Mouse (Mus musculus) neural tube, embryonic 14.5 days (tissue): ENCODE measurements around the gene Frrs1l. TPM values are rescaled to one million over a fixed set of nuclear protein-coding genes. Genes with fewer than 3 reads are reported as not detected.

Experiments
- ATAC-seq: fragments of 200-750 bp; cut with Nextera tagmentation; 2 replicates; pipeline ENCODE4 v1.8.0; 2017; ENCODE audit warnings: low read depth, mild to moderate bottlenecking, moderate TSS enrichment, moderate library complexity
- H3K27ac ChIP-seq: fragments of 300-500 bp; sonication (generic); 2 replicates; pipeline ENCODE4 v1.5.1; 2014; ENCODE audit warnings: low read depth, mild to moderate bottlenecking, control low read depth, low read length, moderate library complexity, mixed read lengths
- H3K27me3 ChIP-seq: fragments of 300-500 bp; sonication (generic); 2 replicates; pipeline ENCODE4 v1.6.1; 2014; ENCODE audit warnings: low read length; ENCODE audit not compliant: control insufficient read depth, insufficient read depth
- H3K36me3 ChIP-seq: fragments of 300-500 bp; sonication (generic); 2 replicates; pipeline ENCODE4 v1.6.1; 2014; ENCODE audit warnings: low read length, mixed read lengths; ENCODE audit not compliant: control insufficient read depth, insufficient read depth
- H3K4me1 ChIP-seq: fragments of 300-500 bp; sonication (generic); 2 replicates; pipeline ENCODE4 v1.6.1; 2014; ENCODE audit warnings: low read length; ENCODE audit not compliant: control insufficient read depth, insufficient read depth
- H3K4me2 ChIP-seq: fragments of 300-500 bp; sonication (generic); 2 replicates; pipeline ENCODE4 v1.6.1; 2014; ENCODE audit warnings: mild to moderate bottlenecking, low read depth, low read length, control low read depth
- H3K4me3 ChIP-seq: fragments of 300-500 bp; sonication (generic); 2 replicates; pipeline ENCODE4 v1.5.1; 2014; ENCODE audit warnings: low read depth, low read length, control low read depth, mixed read lengths
- H3K9ac ChIP-seq: fragments of 300-500 bp; sonication (generic); replicated peaks from 2 replicates; pipeline ENCODE4 v1.6.1; 2014; ENCODE audit warnings: low read depth, mild to moderate bottlenecking, control low read depth, low read length, mixed read lengths
- H3K9me3 ChIP-seq: fragments of 300-500 bp; sonication (generic); 2 replicates; pipeline ENCODE4 v1.6.1; 2016; ENCODE audit warnings: low read length; ENCODE audit not compliant: control insufficient read depth
- WGBS: fragments of 180-500 bp; shearing (Covaris S2); extraction: QIAGEN DNeasy Blood & Tissue Kit; methylation state at CpG from one replicate; pipeline ENCODE4 v1.1.7; 2014; 5-methylcytosine and 5-hydroxymethylcytosine counted together
- polyA plus RNA-seq: library from polyadenylated mRNA; unstranded; fragments of >200 nt; fragmentation: Nextera tagmentation; extraction: Ambion mirVana; gene quantifications from 2 replicates; pipeline ENCODE4 v1.2.1, GENCODE M21; 2014

The Frrs1l gene
- 31.6 and 34.5 TPM in 2 replicates for polyA plus RNA-seq

DNA sequence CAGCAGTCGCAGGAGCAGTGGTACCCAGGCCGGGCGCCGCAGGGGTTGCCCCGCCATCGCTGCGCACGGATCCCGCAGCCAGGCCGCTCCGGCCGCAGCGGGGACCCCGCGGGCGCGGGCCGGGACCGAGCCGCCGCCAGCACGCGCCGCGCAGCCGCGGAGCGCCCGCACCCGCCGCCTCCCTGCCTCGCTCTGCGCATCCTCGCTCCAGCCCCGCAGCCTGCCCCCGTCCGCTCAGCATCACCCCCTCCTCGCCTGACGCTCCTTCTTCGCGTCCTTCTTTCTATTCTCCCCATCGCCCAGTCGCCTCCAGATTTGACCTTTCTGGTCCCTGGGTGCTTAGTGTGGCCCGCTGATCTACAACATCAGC, at the start of gene Frrs1l:
TSS of gene Frrs1l (minus strand) at position 177 of the 370 bp plus-strand sequence.
- Histone ChIP-seq H3K4me2 (peak within 1 kb of the TSS; percentile 70), H3K9ac (peak within 1 kb of the TSS; percentile 83), H3K9me3 (no peaks in the 10 kb centered on the region), H3K4me1 (no peaks in the 10 kb centered on the region), H3K27me3 (no peaks in the 10 kb centered on the region), H3K4me3 (peak within 1 kb of the TSS; percentile 74), H3K36me3 (no peaks in the 10 kb centered on the region), H3K27ac (peak within 1 kb of the TSS; percentile 81)
- peak; percentile 96 for ATAC-seq
- WGBS: 0% methylated on average over 8 of the region's 44 CpGs

- Histone ChIP-seq H3K9me3 (no peaks in the 10 kb centered on the region), H3K4me3 (peak overlapping the region; percentile 7; the same call in 1 of the 2 replicates), H3K36me3 (no peaks in the 10 kb centered on the region), H3K4me2 (peak overlapping the region; percentile 37), H3K27me3 (no peaks in the 10 kb centered on the region), H3K27ac (peak overlapping the region; percentile 65), H3K4me1 (no peaks in the 10 kb centered on the region; the same call in 1 of the 2 replicates), H3K9ac (peak overlapping the region; percentile 26; the same call in 1 of the 2 replicates)
- WGBS: 8% methylated on average over 22 of the region's 23 CpGs
- peak; percentile 88 for ATAC-seq
Observed at GRCm38 (mm10) chr4:57039127-57040031, 49.2 kb upstream of the Frrs1l start.

- WGBS: 77% methylated on average over 7 of the region's 7 CpGs
- no peak overlapping the region for H3K4me3 ChIP-seq
- H3K27ac ChIP-seq: no peak overlapping the region
- no peaks in the 10 kb centered on the region for H3K27me3 ChIP-seq
- H3K9me3 ChIP-seq: no peaks in the 10 kb centered on the region
- H3K36me3 ChIP-seq: no peaks in the 10 kb centered on the region
- no peaks in the 10 kb centered on the region; the same call in 1 of the 2 replicates for H3K4me1 ChIP-seq
- H3K4me2 ChIP-seq: no peak overlapping the region
- H3K9ac ChIP-seq: no peak overlapping the region
- ATAC-seq: no peak
Observed at GRCm38 (mm10) chr4:57037554-57037953, 47.4 kb upstream of the Frrs1l start.

DNA sequence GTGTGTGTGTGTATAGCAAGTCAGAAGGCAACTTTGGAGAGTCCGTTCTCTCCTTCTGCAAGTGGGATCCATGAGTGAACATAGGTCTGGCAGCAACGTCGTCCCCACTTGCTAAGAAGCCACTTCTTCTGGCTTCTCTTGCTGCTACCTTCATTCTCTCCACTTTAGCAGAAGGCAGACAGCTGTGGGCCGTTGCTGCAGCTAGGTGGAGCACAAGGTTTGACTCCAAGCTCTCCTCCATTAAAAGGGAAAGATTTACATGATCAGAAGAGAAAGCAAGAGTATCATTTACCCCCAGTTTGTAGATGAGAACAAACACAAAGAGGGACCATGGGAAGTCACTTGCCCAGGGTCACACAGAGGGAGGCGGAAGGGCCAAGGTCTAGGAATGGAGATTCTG, 44.0 kb upstream of the Frrs1l start:
- H3K36me3 ChIP-seq: no peaks in the 10 kb centered on the region
- H3K27me3 ChIP-seq: no peaks in the 10 kb centered on the region
- H3K9ac ChIP-seq: no peak overlapping the region
- H3K27ac ChIP-seq: no peak overlapping the region
- 82% methylated on average over 5 of the region's 5 CpGs for WGBS
- no peak overlapping the region for H3K4me2 ChIP-seq
- H3K4me1 ChIP-seq: no peaks in the 10 kb centered on the region; the same call in 1 of the 2 replicates
- ATAC-seq: no peak
- H3K4me3 ChIP-seq: no peak overlapping the region
- H3K9me3 ChIP-seq: no peaks in the 10 kb centered on the region

- no peaks in the 10 kb centered on the region for H3K27me3 ChIP-seq
- no peak overlapping the region for H3K4me2 ChIP-seq
- no peaks in the 10 kb centered on the region for H3K9me3 ChIP-seq
- H3K27ac ChIP-seq: no peak overlapping the region
- no peaks in the 10 kb centered on the region for H3K4me1 ChIP-seq
- H3K9ac ChIP-seq: no peak overlapping the region
- no peak for ATAC-seq
- 75% methylated on average over 4 of the region's 4 CpGs for WGBS
- H3K4me3 ChIP-seq: no peak overlapping the region
- H3K36me3 ChIP-seq: no peaks in the 10 kb centered on the region
Observed at GRCm38 (mm10) chr4:57031440-57031839, 41.2 kb upstream of the Frrs1l start.

DNA sequence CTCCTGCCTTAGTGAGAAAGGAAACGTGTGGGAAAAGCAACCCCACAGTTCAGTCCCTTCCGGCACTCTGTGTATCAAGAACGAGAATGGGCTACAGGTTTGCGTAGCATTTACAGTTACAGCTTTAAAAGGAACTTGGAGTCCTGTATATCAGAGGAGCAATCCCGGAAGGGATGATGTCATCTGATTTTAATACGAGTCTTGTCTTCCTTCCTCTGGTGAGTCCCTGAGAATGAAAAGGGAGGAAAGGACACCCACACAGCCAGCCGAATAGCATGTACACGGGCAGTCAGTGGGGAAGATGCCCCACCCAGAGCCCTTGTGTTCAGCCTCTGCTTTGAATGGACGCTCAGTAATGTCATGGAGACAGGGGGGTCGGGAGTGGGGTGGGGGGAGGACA, 37.8 kb upstream of the Frrs1l start:
- no peak overlapping the region for H3K4me2 ChIP-seq
- no peaks in the 10 kb centered on the region for H3K4me1 ChIP-seq
- H3K9ac ChIP-seq: no peak overlapping the region
- no peak overlapping the region for H3K4me3 ChIP-seq
- H3K9me3 ChIP-seq: no peaks in the 10 kb centered on the region
- WGBS: 70% methylated on average over 10 of the region's 10 CpGs
- H3K36me3 ChIP-seq: no peaks in the 10 kb centered on the region
- H3K27ac ChIP-seq: no peak overlapping the region
- no peak for ATAC-seq
- no peaks in the 10 kb centered on the region for H3K27me3 ChIP-seq

DNA sequence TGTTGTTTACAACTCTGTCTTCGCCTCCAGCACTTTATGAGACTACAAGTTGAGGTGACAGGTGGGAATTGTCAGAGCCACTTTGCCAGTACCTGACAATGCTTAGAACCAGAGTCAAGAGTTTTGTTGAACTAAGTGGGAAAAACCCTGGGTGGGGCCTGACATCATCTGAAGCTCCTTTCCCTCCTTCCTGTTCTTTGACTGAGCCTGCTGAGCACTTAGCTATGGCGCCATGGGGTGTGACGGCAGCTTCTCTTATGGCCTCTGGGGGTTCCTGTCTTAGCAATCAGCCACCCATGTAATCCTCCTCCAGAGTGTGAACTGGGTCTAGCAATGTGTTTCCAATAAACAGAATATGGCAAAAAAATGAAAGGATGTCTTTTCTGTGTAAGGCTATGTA, 33.3 kb upstream of the Frrs1l start:
- ATAC-seq: no peak
- H3K9ac ChIP-seq: no peak overlapping the region
- H3K4me2 ChIP-seq: no peak overlapping the region
- H3K27ac ChIP-seq: no peak overlapping the region
- 60% methylated on average over 3 of the region's 3 CpGs for WGBS
- H3K9me3 ChIP-seq: no peaks in the 10 kb centered on the region
- H3K27me3 ChIP-seq: no peaks in the 10 kb centered on the region
- H3K4me1 ChIP-seq: no peaks in the 10 kb centered on the region
- H3K4me3 ChIP-seq: no peak overlapping the region
- no peaks in the 10 kb centered on the region for H3K36me3 ChIP-seq

- H3K4me2 ChIP-seq: no peak overlapping the region
- 90% methylated on average over 3 of the region's 3 CpGs for WGBS
- H3K9me3 ChIP-seq: no peaks in the 10 kb centered on the region
- H3K27ac ChIP-seq: no peak overlapping the region
- H3K36me3 ChIP-seq: no peaks in the 10 kb centered on the region
- ATAC-seq: no peak
- no peak overlapping the region for H3K9ac ChIP-seq
- H3K4me3 ChIP-seq: no peak overlapping the region
- no peaks in the 10 kb centered on the region for H3K27me3 ChIP-seq
- H3K4me1 ChIP-seq: no peaks in the 10 kb centered on the region
Observed at GRCm38 (mm10) chr4:57021288-57021687, 31.1 kb upstream of the Frrs1l start.

- no peaks in the 10 kb centered on the region for H3K4me1 ChIP-seq
- no peak overlapping the region for H3K4me2 ChIP-seq
- ATAC-seq: no peak
- no peak overlapping the region for H3K4me3 ChIP-seq
- H3K27ac ChIP-seq: no peak overlapping the region
- no peak overlapping the region for H3K9ac ChIP-seq
- H3K27me3 ChIP-seq: no peaks in the 10 kb centered on the region
- H3K9me3 ChIP-seq: no peaks in the 10 kb centered on the region
- WGBS: 31% methylated on average over 5 of the region's 5 CpGs
- H3K36me3 ChIP-seq: no peaks in the 10 kb centered on the region
Observed at GRCm38 (mm10) chr4:57017229-57017628, 27.0 kb upstream of the Frrs1l start.
